Mouse (Mus musculus) liver, embryonic 16.5 days (tissue): ENCODE data around the gene Lcor. TPM values are rescaled to one million over a fixed set of nuclear protein-coding genes. Genes with fewer than 3 reads are reported as not detected.

Source experiments
- ATAC-seq: fragments of 200-750 bp; cut with Nextera tagmentation; 2 replicates; pipeline ENCODE4 v1.8.0; 2017; ENCODE audit warnings: low read depth, mild to moderate bottlenecking, moderate number of reproducible peaks, moderate library complexity
- H3K27ac ChIP-seq: fragments of 300-500 bp; sonication (generic); 2 replicates; pipeline ENCODE4 v1.5.1; 2014; ENCODE audit warnings: mild to moderate bottlenecking, low read length
- H3K27me3 ChIP-seq: fragments of 300-500 bp; sonication (generic); 2 replicates; pipeline ENCODE4 v1.6.1; 2014; ENCODE audit warnings: low read depth, low read length, mixed read lengths; ENCODE audit not compliant: control insufficient read depth, insufficient read depth
- H3K36me3 ChIP-seq: fragments of 300-500 bp; sonication (generic); 2 replicates; pipeline ENCODE4 v1.6.1; 2014; ENCODE audit warnings: mild to moderate bottlenecking; ENCODE audit not compliant: control insufficient read depth, insufficient read depth
- H3K4me1 ChIP-seq: fragments of 300-500 bp; sonication (generic); 2 replicates; pipeline ENCODE4 v1.6.1; 2014; ENCODE audit warnings: low read depth, low read length, mixed read lengths; ENCODE audit not compliant: control insufficient read depth
- H3K4me2 ChIP-seq: fragments of 300-500 bp; sonication (generic); 2 replicates; pipeline ENCODE4 v1.6.1; 2014; ENCODE audit warnings: low read depth, low read length, mixed read lengths
- H3K4me3 ChIP-seq: fragments of 300-500 bp; sonication (generic); 2 replicates; pipeline ENCODE4 v1.5.1; 2014; ENCODE audit warnings: low read depth, mild to moderate bottlenecking, low read length
- H3K9ac ChIP-seq: fragments of 300-500 bp; sonication (generic); 2 replicates; pipeline ENCODE4 v1.6.1; 2014; ENCODE audit warnings: low read depth, low read length
- H3K9me3 ChIP-seq: fragments of 300-500 bp; sonication (generic); replicated peaks from 2 replicates; pipeline ENCODE4 v1.6.1; 2016; ENCODE audit warnings: low read length; ENCODE audit not compliant: control insufficient read depth
- WGBS: fragments of 180-500 bp; shearing (Covaris S2); extraction: QIAGEN DNeasy Blood & Tissue Kit; methylation state at CpG from one replicate; pipeline ENCODE4 v1.1.7; 2014; ENCODE audit not compliant: insufficient replicate concordance; 5-methylcytosine and 5-hydroxymethylcytosine counted together
- polyA plus RNA-seq: library from polyadenylated mRNA; unstranded; fragments of >200 nt; fragmentation: Nextera tagmentation; extraction: Ambion mirVana; gene quantifications from 2 replicates; pipeline ENCODE4 v1.2.1, GENCODE M21; 2015

Gene Lcor
- 6.3 and 6.9 TPM in 2 replicates for polyA plus RNA-seq

- Histone ChIP-seq H3K9me3 (no peaks in the 10 kb centered on the region), H3K27ac (peak within 1 kb of the TSS; percentile 99), H3K27me3 (no peaks in the 10 kb centered on the region), H3K4me3 (peak within 1 kb of the TSS; percentile 97), H3K36me3 (no peaks in the 10 kb centered on the region), H3K4me2 (peak within 1 kb of the TSS; percentile 91), H3K4me1 (peaks cover 14% of the 10 kb centered on the region), H3K9ac (peak within 1 kb of the TSS; percentile 98)
- under 1% methylated on average over 65 of the region's 92 CpGs for whole genome bisulfite sequencing
- ATAC-seq, result peak; percentile 95
These were observed at the start of gene Lcor for GRCm38 (mm10) chr19:41482190-41482908. Lcor (plus strand) TSS chr19:41482637.

GRCm38 (mm10) chr19:41435366-41435765, 47.1 kb upstream of the Lcor start:
- Histone ChIP-seq H3K4me2 (no peak overlapping the region), H3K4me1 (no peaks in the 10 kb centered on the region), H3K36me3 (no peaks in the 10 kb centered on the region), H3K4me3 (no peak overlapping the region), H3K9me3 (no peaks in the 10 kb centered on the region), H3K27me3 (no peaks in the 10 kb centered on the region), H3K9ac (no peak overlapping the region), H3K27ac (no peak overlapping the region)
- WGBS, result 69% methylated on average over 10 of the region's 10 CpGs
- ATAC-seq, result no peak

DNA sequence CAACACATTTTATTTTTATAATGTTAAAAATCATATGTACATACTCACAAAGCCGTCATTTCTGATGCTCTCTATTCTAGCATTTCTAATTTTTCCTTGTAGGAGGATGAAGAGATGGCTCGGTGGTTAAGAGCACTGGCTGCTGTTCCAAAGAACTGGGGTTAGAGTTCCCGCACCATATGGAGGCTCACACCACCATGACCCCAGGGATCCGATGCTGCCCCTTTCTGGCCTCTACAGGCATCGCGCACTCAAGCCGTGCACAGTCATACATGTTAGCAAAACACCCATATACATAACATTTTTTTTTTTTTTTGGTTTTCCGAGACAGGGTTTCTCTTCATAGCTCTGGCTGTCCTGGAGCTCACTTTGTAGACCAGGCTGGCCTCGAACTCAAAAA, 46.0 kb upstream of the Lcor start:
- WGBS, result 77% methylated on average over 9 of the region's 9 CpGs
- Histone ChIP-seq H3K9me3 (no peaks in the 10 kb centered on the region), H3K4me2 (no peak overlapping the region), H3K27me3 (no peaks in the 10 kb centered on the region; the same call in 1 of the 2 replicates), H3K9ac (no peak overlapping the region), H3K4me3 (no peak overlapping the region), H3K36me3 (no peaks in the 10 kb centered on the region), H3K4me1 (no peaks in the 10 kb centered on the region), H3K27ac (no peak overlapping the region)
- ATAC-seq, result no peak

DNA sequence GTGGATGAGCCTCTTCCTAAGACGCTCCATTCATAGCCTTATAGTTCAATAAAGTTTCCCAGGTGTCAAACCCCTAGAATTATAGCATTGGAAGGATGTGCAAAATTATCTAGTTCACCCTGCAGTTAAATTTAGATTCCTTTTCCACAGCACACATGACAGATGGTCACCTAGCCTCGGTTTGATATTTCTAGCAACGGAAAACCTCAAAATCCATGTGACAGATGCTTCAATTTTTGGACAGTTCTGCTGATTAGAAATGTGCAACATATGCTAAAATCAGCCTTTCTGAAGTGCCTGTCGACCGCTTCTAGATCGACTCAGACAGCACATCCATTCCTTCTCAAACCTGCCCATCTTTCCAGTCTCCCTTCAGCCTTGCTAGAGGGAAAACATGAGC, 43.5 kb upstream of the Lcor start:
- ATAC-seq, result no peak
- Histone ChIP-seq H3K36me3 (no peaks in the 10 kb centered on the region), H3K4me2 (no peak overlapping the region), H3K4me1 (no peaks in the 10 kb centered on the region), H3K9ac (no peak overlapping the region), H3K9me3 (no peaks in the 10 kb centered on the region), H3K27ac (no peak overlapping the region), H3K27me3 (no peaks in the 10 kb centered on the region; the same call in 1 of the 2 replicates), H3K4me3 (no peak overlapping the region)
- 49% methylated on average over 6 of the region's 6 CpGs for WGBS

- Histone ChIP-seq H3K4me3 (no peak overlapping the region), H3K4me2 (no peak overlapping the region), H3K27me3 (no peaks in the 10 kb centered on the region; the same call in 1 of the 2 replicates), H3K36me3 (no peaks in the 10 kb centered on the region), H3K27ac (no peak overlapping the region), H3K9me3 (no peaks in the 10 kb centered on the region), H3K4me1 (peaks cover 14% of the 10 kb centered on the region), H3K9ac (no peak overlapping the region)
- no peak for ATAC-seq
- 53% methylated on average over 3 of the region's 3 CpGs for WGBS
These were observed 41.0 kb upstream of the Lcor start for GRCm38 (mm10) chr19:41441446-41441845.

DNA sequence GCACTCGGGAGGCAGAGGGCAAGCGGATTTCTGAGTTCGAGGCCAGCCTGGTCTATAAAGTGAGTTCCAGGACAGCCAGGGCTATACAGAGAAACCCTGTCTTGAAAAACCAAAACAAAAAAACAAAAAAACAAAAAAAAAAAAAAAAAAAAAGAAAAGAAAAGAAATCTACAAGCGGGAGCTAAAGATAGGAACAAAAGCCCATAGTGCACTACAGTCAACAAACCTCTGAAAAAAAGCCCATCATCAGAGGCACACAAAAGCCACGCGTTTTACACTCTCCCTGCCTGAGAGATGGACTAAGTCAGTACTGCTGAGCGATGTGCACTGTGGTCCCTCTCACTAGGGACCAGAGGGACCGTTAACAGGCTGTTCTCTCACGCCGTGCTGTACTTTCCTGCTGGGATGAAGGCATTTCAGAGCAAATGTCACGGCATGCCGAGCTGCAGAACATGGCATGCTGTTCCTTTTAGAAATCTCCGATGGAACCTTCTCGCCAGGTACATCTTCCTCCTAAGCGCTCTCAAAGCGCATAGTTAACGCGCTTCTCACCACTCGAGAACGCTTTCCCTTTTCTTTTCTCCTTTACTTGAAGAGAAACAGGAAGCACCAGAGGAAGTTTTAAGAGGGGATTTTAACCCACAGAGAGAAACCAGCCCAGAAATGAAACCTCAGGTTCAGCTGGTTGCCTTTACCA, 40.4 kb upstream of the Lcor start:
- H3K4me2 ChIP-seq, result peak overlapping the region; percentile 32
- peaks cover 14% of the 10 kb centered on the region for H3K4me1 ChIP-seq
- ATAC-seq, result no peak
- H3K36me3 ChIP-seq, result no peaks in the 10 kb centered on the region
- 19% methylated on average over 20 of the region's 20 CpGs for WGBS
- peak overlapping the region; percentile 29 for H3K4me3 ChIP-seq
- H3K9me3 ChIP-seq, result no peaks in the 10 kb centered on the region
- H3K9ac ChIP-seq, result no peak overlapping the region
- H3K27me3 ChIP-seq, result no peaks in the 10 kb centered on the region; the same call in 1 of the 2 replicates
- no peak overlapping the region for H3K27ac ChIP-seq

DNA sequence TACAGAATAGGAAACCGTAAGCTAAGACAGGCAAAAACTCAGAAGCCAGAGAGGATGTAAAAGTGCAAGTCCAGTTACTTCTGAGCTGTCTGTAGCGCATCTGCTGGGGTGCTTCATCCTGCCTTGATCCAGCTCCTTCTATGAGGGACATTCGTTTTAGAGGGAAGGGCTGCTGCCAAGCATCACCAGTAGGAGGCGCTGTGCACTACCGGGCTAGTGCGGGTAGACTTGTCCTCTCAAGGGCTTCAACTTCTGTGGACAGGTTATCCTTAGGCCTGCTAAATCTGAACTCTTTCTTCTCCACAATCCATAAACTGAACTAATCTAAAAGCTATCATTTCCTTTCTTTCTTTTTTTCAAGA, 39.8 kb upstream of the Lcor start:
- Histone ChIP-seq H3K9ac (no peak overlapping the region), H3K36me3 (no peaks in the 10 kb centered on the region), H3K4me2 (peak overlapping the region; percentile 32), H3K27ac (no peak overlapping the region), H3K9me3 (no peaks in the 10 kb centered on the region), H3K4me3 (peak overlapping the region; percentile 29), H3K4me1 (peaks cover 14% of the 10 kb centered on the region), H3K27me3 (no peaks in the 10 kb centered on the region; the same call in 1 of the 2 replicates)
- 8% methylated on average over 6 of the region's 6 CpGs for WGBS
- 0 out of 2 replicates have a peak, but pooled peaks have one; percentile 21 for ATAC-seq

- 58% methylated on average over 8 of the region's 8 CpGs for WGBS
- no peak for ATAC-seq
- Histone ChIP-seq H3K27ac (no peak overlapping the region), H3K27me3 (no peaks in the 10 kb centered on the region; the same call in 1 of the 2 replicates), H3K4me3 (no peak overlapping the region), H3K4me2 (no peak overlapping the region), H3K9ac (no peak overlapping the region), H3K9me3 (no peaks in the 10 kb centered on the region), H3K4me1 (peaks cover 14% of the 10 kb centered on the region), H3K36me3 (no peaks in the 10 kb centered on the region)
These were observed 37.9 kb upstream of the Lcor start for GRCm38 (mm10) chr19:41444491-41444890.
